Mouse (Mus musculus) spleen, adult 2 months (tissue): ENCODE measurements around the gene Hnrnpul2.
"Not testable (repeated sequence)": the region's sequence is repeated elsewhere in the genome, so short reads cannot be mapped to it uniquely, and the experiment has no call there.

Experiments used
- CTCF ChIP-seq: fragments of 200-500 bp; IDR thresholded peaks from 2 replicates; pipeline ENCODE4 v1.5.1; 2011; ENCODE audit warnings: mild to moderate bottlenecking, inconsistent platforms; ENCODE audit not compliant: insufficient read depth, insufficient read length, insufficient replicate concordance; ENCODE audit errors: extremely low read depth
- POLR2A ChIP-seq: fragments of 200-500 bp; IDR thresholded peaks from 2 replicates; pipeline ENCODE4 v1.6.1; 2011; ENCODE audit warnings: low read depth, low read length, inconsistent platforms

GRCm38 (mm10) chr19:8870381-8870780 is 50.6 kb downstream of the Hnrnpul2 start:
- TF ChIP-seq POLR2A, CTCF: not testable (repeated sequence)
